Mouse (Mus musculus) small intestine, adult 2 months (tissue): ENCODE results near the gene Rbms2.

Experiments
- CTCF ChIP-seq: fragments of 200-500 bp; IDR thresholded peaks from 2 replicates; pipeline ENCODE4 v1.5.1; 2012; ENCODE audit warnings: low read depth, mild to moderate bottlenecking, control low read depth, inconsistent platforms, low read length, moderate library complexity, mixed read lengths; ENCODE audit not compliant: insufficient replicate concordance, insufficient read length; ENCODE audit errors: extremely low read depth
- POLR2A ChIP-seq: fragments of 200-500 bp; IDR thresholded peaks from 2 replicates; pipeline ENCODE4 v1.6.1; 2012; ENCODE audit warnings: low read depth, mild to moderate bottlenecking, control low read depth, inconsistent platforms, low read length, moderate library complexity

GRCm38 (mm10) chr10:128184296-128184695, 4.2 kb upstream of the Rbms2 start:
- TF ChIP-seq CTCF (no peak), POLR2A (no peak)
